Mouse (Mus musculus) embryonic facial prominence, embryonic 12.5 days (tissue): ENCODE results near the gene Susd4. TPM values are rescaled to one million over a fixed set of nuclear protein-coding genes. Genes with fewer than 3 reads are reported as not detected.

Experiments used
- ATAC-seq: fragments of 200-750 bp; cut with Nextera tagmentation; 2 replicates; pipeline ENCODE4 v1.8.0; 2017; ENCODE audit not compliant: insufficient number of reproducible peaks, insufficient read depth, low FRiP score, low TSS enrichment
- H3K27ac ChIP-seq: fragments of 300-500 bp; sonication (generic); 2 replicates; pipeline ENCODE4 v1.5.1; 2016; ENCODE audit warnings: mild to moderate bottlenecking
- H3K27me3 ChIP-seq: fragments of 300-500 bp; sonication (generic); 2 replicates; pipeline ENCODE4 v1.6.1; 2016; ENCODE audit warnings: mild to moderate bottlenecking, moderate library complexity
- H3K36me3 ChIP-seq: fragments of 300-500 bp; sonication (generic); 2 replicates; pipeline ENCODE4 v1.6.1; 2016; ENCODE audit warnings: mild to moderate bottlenecking
- H3K4me1 ChIP-seq: fragments of 300-500 bp; sonication (generic); 2 replicates; pipeline ENCODE4 v1.6.1; 2016
- H3K4me2 ChIP-seq: fragments of 300-500 bp; sonication (generic); replicated peaks from 2 replicates; pipeline ENCODE4 v1.6.1; 2016; ENCODE audit warnings: mild to moderate bottlenecking, moderate library complexity
- H3K4me3 ChIP-seq: fragments of 300-500 bp; sonication (generic); 2 replicates; pipeline ENCODE4 v1.5.1; 2016; ENCODE audit warnings: mild to moderate bottlenecking
- H3K9ac ChIP-seq: fragments of 300-500 bp; sonication (generic); 2 replicates; pipeline ENCODE4 v1.6.1; 2016; ENCODE audit warnings: mild to moderate bottlenecking, moderate library complexity
- H3K9me3 ChIP-seq: fragments of 300-500 bp; sonication (generic); 2 replicates; pipeline ENCODE4 v1.6.1; 2016; ENCODE audit warnings: mild to moderate bottlenecking, moderate library complexity
- WGBS: fragments of 180-500 bp; shearing (Covaris S2); methylation state at CpG from one replicate; pipeline ENCODE4 v1.1.7; 2016; 5-methylcytosine and 5-hydroxymethylcytosine counted together
- polyA plus RNA-seq: library from polyadenylated mRNA; unstranded; fragments of >200 nt; fragmentation: Nextera tagmentation; extraction: Ambion mirVana; gene quantifications from 2 replicates; pipeline ENCODE4 v1.2.1, GENCODE M21; 2016

Gene Susd4
- polyA plus RNA-seq, 1 experiment from 2014 or later, result 15.7 TPM

DNA sequence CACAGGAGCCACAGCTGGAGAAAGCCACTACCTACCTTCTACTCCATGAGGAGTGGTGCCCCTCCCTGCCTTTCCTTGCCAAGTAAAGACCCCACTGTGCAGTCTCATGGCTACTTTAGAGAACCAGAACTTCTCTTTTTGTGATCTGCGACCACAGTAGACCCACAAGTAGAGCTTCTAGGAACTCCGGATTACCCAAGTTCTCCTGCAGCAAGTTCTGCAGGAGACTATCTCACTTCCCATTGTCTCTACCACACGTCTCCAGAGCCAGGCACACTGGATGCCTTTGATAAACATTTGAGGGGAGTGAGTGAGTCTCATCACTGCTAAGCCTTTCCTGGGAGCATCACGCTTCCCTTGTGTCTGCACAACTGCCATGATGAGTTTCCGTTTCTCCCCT lies 8.8 kb upstream of the Susd4 start:
- H3K9ac ChIP-seq, result no peak overlapping the region
- WGBS, result 85% methylated on average over 5 of the region's 5 CpGs
- H3K36me3 ChIP-seq, result no peaks in the 10 kb centered on the region
- no peak for ATAC-seq
- H3K4me1 ChIP-seq, result no peaks in the 10 kb centered on the region
- H3K9me3 ChIP-seq, result no peaks in the 10 kb centered on the region
- H3K4me3 ChIP-seq, result no peak overlapping the region
- H3K4me2 ChIP-seq, result no peak overlapping the region
- 0 out of 2 replicates have a peak, but pooled peaks cover 3% of the 10 kb centered on the region for H3K27me3 ChIP-seq
- no peak overlapping the region for H3K27ac ChIP-seq

GRCm38 (mm10) chr1:182758783-182759182 lies 4.9 kb upstream of the Susd4 start:
- H3K9ac ChIP-seq, result no peak overlapping the region
- no peak for ATAC-seq
- 0 out of 2 replicates have a peak, but pooled peaks cover 3% of the 10 kb centered on the region for H3K4me1 ChIP-seq
- no peak overlapping the region for H3K4me3 ChIP-seq
- H3K9me3 ChIP-seq, result no peaks in the 10 kb centered on the region
- no peak overlapping the region for H3K27ac ChIP-seq
- no peak overlapping the region for H3K4me2 ChIP-seq
- H3K27me3 ChIP-seq, result peaks cover 19% of the 10 kb centered on the region
- H3K36me3 ChIP-seq, result no peaks in the 10 kb centered on the region
- 92% methylated on average over 1 of the region's 1 CpGs for WGBS

DNA sequence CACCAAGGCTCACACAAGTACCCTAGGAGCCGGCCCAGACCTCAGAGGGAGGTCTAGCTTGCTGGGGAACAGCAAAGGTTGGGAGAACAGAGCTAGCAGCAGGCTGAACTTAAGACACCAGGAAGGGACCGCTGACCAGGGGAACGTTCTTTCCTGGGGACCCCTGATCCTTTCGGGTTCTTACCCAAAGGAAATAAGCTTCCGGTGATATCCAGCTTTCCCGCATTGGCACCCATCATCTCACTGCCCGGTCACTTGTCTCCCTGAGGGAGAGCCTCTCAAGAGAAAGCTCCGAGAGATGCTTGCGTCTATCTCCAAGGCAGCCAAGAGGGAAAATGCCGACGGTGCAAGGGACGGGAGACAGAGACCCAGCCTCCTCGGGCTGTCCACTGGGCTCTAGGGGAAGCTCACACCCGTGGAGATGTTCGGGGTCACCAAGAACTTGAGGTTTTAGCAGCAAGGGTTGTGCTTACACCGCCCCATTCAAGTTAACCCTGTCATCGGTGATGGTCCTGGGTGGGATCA lies 407 bp upstream of the Susd4 start:
- 10% methylated on average over 17 of the region's 17 CpGs for WGBS
- Histone ChIP-seq H3K4me1 (peaks cover 12% of the 10 kb centered on the region), H3K36me3 (no peaks in the 10 kb centered on the region), H3K9me3 (no peaks in the 10 kb centered on the region), H3K4me2 (peak overlapping the region; percentile 74), H3K4me3 (peak overlapping the region; percentile 57), H3K9ac (peak overlapping the region; percentile 49; the same call in 1 of the 2 replicates), H3K27me3 (peaks cover 22% of the 10 kb centered on the region), H3K27ac (no peak overlapping the region)
- 0 out of 2 replicates have a peak, but pooled peaks have one; percentile 13 for ATAC-seq

- Histone ChIP-seq H3K9me3 (no peaks in the 10 kb centered on the region), H3K4me2 (peak overlapping the region; percentile 74), H3K4me3 (peak overlapping the region; percentile 57), H3K27me3 (peaks cover 21% of the 10 kb centered on the region), H3K9ac (peak overlapping the region; percentile 49), H3K36me3 (no peaks in the 10 kb centered on the region), H3K4me1 (peaks cover 12% of the 10 kb centered on the region), H3K27ac (peak overlapping the region; percentile 47)
- under 1% methylated on average over 27 of the region's 27 CpGs for WGBS
- ATAC-seq, result peak; percentile 76
Measured at GRCm38 (mm10) chr1:182764541-182765281, 1.1 kb downstream of the Susd4 start.

DNA sequence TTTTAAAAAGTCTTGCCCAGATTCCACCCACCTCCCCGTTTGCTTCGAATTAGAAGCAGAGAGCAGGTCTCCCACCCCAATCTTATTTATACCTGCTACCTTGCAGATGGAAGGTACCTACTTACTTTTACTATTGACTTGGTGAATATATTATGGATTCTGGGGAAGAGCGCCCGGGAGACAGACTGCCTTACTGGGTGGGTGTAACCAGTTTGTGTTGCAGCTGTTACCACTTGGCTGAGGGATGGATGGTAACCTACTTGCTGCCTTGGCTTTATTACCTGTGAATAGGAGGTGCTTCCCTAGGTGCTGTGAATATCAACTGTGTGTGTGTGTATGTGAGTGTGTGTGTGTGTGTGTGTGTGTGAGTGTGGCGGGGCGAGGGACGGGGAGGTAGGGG lies 11.9 kb downstream of the Susd4 start:
- no peak for ATAC-seq
- Histone ChIP-seq H3K4me3 (no peak overlapping the region), H3K4me1 (no peaks in the 10 kb centered on the region), H3K36me3 (no peaks in the 10 kb centered on the region), H3K27ac (no peak overlapping the region), H3K4me2 (no peak overlapping the region), H3K27me3 (no peaks in the 10 kb centered on the region), H3K9ac (no peak overlapping the region), H3K9me3 (no peaks in the 10 kb centered on the region)
- WGBS, result 86% methylated on average over 6 of the region's 7 CpGs

DNA sequence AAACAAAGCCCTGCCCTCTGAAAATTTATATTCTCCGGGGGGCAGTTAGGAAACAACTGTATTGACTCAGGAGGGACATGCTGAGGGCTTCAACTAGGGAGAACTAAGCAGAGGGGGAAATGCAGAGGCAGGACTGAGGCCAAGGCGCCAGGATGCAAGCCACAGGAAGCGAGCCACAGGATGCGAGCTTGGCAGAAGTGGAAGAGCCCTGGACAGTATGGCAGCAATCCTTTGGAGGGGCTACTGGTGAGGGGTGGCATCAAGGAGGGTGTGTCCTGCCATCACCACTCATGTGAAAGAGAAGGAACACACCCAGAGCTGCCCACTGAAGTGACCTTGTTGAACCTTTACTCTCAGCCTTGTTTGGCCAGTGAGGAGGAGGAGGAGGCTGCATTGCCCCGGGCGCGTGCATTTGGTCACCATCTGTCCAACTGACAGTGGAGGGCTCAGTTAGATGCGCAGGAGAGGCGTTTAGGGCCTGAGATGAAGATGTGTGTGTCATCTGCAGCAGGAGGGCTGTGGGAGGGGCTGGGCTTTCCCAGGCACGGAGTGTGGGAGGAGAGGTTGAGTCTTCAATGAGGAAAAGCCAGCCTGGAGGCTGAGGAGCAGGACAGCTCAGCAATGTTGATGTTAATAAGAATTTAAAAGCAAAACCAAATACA lies 13.2 kb downstream of the Susd4 start:
- ATAC-seq, result no peak
- Histone ChIP-seq H3K9me3 (no peaks in the 10 kb centered on the region), H3K9ac (no peak overlapping the region), H3K27me3 (no peaks in the 10 kb centered on the region), H3K36me3 (no peaks in the 10 kb centered on the region), H3K4me1 (no peaks in the 10 kb centered on the region), H3K4me2 (no peak overlapping the region), H3K27ac (no peak overlapping the region), H3K4me3 (no peak overlapping the region)
- WGBS, result 48% methylated on average over 10 of the region's 10 CpGs

DNA sequence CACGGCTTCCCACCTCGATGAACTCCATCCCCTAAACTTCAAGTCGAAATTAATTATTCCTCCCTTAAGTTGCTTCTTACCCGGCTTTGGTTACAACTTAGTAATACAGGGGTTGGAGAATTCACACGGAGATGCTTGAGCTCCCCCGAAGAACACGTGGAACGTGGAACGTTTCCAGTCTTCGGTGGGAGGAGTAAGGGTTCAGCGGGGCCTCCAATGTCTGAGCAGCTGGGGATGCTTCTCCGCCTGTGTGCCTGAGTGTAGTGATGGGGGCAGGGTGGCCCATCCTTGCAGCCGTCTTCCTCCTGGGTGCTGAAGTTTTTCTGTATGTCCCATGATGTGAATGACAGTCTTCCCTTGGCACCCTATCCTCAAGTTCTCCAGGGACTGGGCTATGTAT lies 14.6 kb downstream of the Susd4 start:
- no peak for ATAC-seq
- no peaks in the 10 kb centered on the region for H3K36me3 ChIP-seq
- H3K9ac ChIP-seq, result no peak overlapping the region
- H3K9me3 ChIP-seq, result no peaks in the 10 kb centered on the region
- H3K4me1 ChIP-seq, result no peaks in the 10 kb centered on the region
- WGBS, result 76% methylated on average over 13 of the region's 13 CpGs
- no peak overlapping the region for H3K4me3 ChIP-seq
- no peak overlapping the region for H3K27ac ChIP-seq
- no peak overlapping the region for H3K4me2 ChIP-seq
- H3K27me3 ChIP-seq, result no peaks in the 10 kb centered on the region

GRCm38 (mm10) chr1:182779024-182779520 lies 15.4 kb downstream of the Susd4 start:
- Histone ChIP-seq H3K9ac (no peak overlapping the region), H3K36me3 (no peaks in the 10 kb centered on the region), H3K4me2 (no peak overlapping the region), H3K27me3 (no peaks in the 10 kb centered on the region), H3K9me3 (no peaks in the 10 kb centered on the region), H3K27ac (no peak overlapping the region), H3K4me3 (no peak overlapping the region), H3K4me1 (no peaks in the 10 kb centered on the region)
- ATAC-seq, result no peak
- WGBS, result 90% methylated on average over 6 of the region's 6 CpGs

DNA sequence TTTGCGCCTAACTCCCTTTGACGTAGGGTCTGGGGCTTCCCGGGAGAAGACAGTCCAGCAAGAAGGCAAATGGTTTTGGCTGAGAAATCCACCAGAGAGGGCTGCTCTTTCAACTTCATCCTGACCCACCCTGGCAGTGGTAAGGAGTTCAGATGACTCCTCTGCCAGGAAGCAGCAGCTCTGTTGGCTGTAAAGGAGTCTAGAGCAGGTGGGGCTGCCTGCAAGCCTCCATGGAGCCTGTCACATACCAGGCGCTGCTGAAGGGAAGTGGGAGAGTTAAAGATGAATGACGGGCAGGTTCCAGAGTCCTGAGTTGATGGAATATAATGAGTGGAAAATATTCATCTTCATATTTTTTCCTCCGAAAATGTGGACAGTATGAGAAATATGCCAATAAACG lies 20.1 kb downstream of the Susd4 start:
- H3K4me2 ChIP-seq, result no peak overlapping the region
- peaks cover 7% of the 10 kb centered on the region; the same call in 1 of the 2 replicates for H3K4me1 ChIP-seq
- no peak overlapping the region for H3K9ac ChIP-seq
- no peaks in the 10 kb centered on the region for H3K9me3 ChIP-seq
- H3K4me3 ChIP-seq, result no peak overlapping the region
- no peaks in the 10 kb centered on the region for H3K36me3 ChIP-seq
- no peak for ATAC-seq
- H3K27me3 ChIP-seq, result no peaks in the 10 kb centered on the region
- no peak overlapping the region for H3K27ac ChIP-seq
- 92% methylated on average over 7 of the region's 7 CpGs for WGBS

DNA sequence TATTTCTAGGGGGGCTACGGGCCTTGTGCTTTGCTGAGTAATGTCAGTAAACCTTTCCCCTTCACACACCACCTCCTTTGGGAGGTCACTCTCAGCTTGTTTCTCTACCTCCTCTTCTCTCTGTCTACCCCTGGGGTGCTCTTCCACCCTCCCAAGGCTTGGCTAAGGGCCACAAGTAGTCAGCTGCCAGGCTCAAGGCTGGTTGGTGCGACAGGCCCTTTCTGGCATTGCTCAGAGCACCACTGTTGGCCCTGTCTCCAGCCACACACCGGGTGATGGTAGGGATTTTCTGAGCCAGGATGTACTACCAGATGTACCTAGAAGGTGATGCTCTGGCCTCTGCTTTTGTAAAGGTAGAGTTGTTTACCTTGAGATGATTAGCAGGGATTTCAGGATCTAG lies 21.1 kb downstream of the Susd4 start:
- Histone ChIP-seq H3K27me3 (no peaks in the 10 kb centered on the region), H3K4me1 (peaks cover 11% of the 10 kb centered on the region; the same call in 1 of the 2 replicates), H3K27ac (no peak overlapping the region), H3K4me3 (no peak overlapping the region), H3K36me3 (no peaks in the 10 kb centered on the region), H3K9ac (no peak overlapping the region), H3K4me2 (no peak overlapping the region), H3K9me3 (no peaks in the 10 kb centered on the region)
- 74% methylated on average over 3 of the region's 3 CpGs for WGBS
- 0 out of 2 replicates have a peak, but pooled peaks have one; percentile 28 for ATAC-seq

- Histone ChIP-seq H3K27me3 (no peaks in the 10 kb centered on the region), H3K9me3 (no peaks in the 10 kb centered on the region), H3K27ac (no peak overlapping the region), H3K4me1 (peaks cover 11% of the 10 kb centered on the region; the same call in 1 of the 2 replicates), H3K36me3 (no peaks in the 10 kb centered on the region), H3K4me2 (no peak overlapping the region), H3K4me3 (no peak overlapping the region), H3K9ac (no peak overlapping the region)
- 85% methylated on average over 5 of the region's 5 CpGs for WGBS
- ATAC-seq, result no peak
Measured at GRCm38 (mm10) chr1:182785504-182785903, 21.8 kb downstream of the Susd4 start.

- 44% methylated on average over 7 of the region's 7 CpGs for WGBS
- Histone ChIP-seq H3K4me3 (no peak overlapping the region), H3K4me2 (no peak overlapping the region), H3K27me3 (no peaks in the 10 kb centered on the region), H3K9ac (no peak overlapping the region), H3K4me1 (peaks cover 12% of the 10 kb centered on the region), H3K36me3 (no peaks in the 10 kb centered on the region), H3K27ac (no peak overlapping the region), H3K9me3 (no peaks in the 10 kb centered on the region)
- no peak for ATAC-seq
Measured at GRCm38 (mm10) chr1:182787030-182787429, 23.4 kb downstream of the Susd4 start.
